In genomic region chr3:98259271-98259751, GRCm38 (mm10) we compare ENCODE assay signal across 10 mouse cellular contexts. TPM values are rescaled to one million over a fixed set of nuclear protein-coding genes. Genes with fewer than 3 reads are reported as not detected.
A peak's percentile ranks its signal among the peaks of the same experiment; 100 is the strongest.
DNase-seq lines count a peak whose midpoint lies in the region; ATAC-seq lines count a peak whose summit lies in the region.
"Had no signal": no experiment of that assay in that cellular context is flagged by ENCODE, and none has a peak within 500 bp of the region (broad histone marks: within the 10 kb centered on the region; RNA-seq: fewer than 3 reads in every experiment).

No protein-coding gene starts in this region.

- no peak overlapping the region for H3K4me3 ChIP-seq in hindbrain, embryonic 16.5 days (ENCODE audit: low read length)
- H3K4me3 ChIP-seq in hindbrain, embryonic 13.5 days: no peak overlapping the region

- no peaks in the 10 kb centered on the region for H3K27me3 ChIP-seq in hindbrain, embryonic 16.5 days (replicated peaks; ENCODE audit: control insufficient read depth, insufficient read depth, low read length)
- H3K27me3 ChIP-seq in hindbrain, embryonic 13.5 days: no peaks in the 10 kb centered on the region

- no peak overlapping the region for H3K4me2 ChIP-seq in hindbrain, embryonic 16.5 days (ENCODE audit: low read length)
- no peak overlapping the region for H3K4me2 ChIP-seq in hindbrain, embryonic 13.5 days

- no peaks in the 10 kb centered on the region for H3K4me1 ChIP-seq in hindbrain, embryonic 16.5 days (ENCODE audit: control insufficient read depth, insufficient read depth, low read depth, low read length)
- H3K4me1 ChIP-seq in hindbrain, embryonic 13.5 days (replicated peaks): no peaks in the 10 kb centered on the region

- H3K9me3 ChIP-seq in hindbrain, embryonic 16.5 days (ENCODE audit: control insufficient read depth, low read length): no peaks in the 10 kb centered on the region
- no peaks in the 10 kb centered on the region for H3K9me3 ChIP-seq in hindbrain, embryonic 13.5 days

- 84% methylated on average over 5 of the region's 5 CpGs for WGBS in hindbrain, embryonic 16.5 days
- WGBS in hindbrain, embryonic 13.5 days: 87% methylated on average over 5 of the region's 5 CpGs

- ATAC-seq in hindbrain, embryonic 16.5 days: peak; percentile 74; the same call in 1 of the 2 replicates
- no peak for ATAC-seq in hindbrain, embryonic 13.5 days (ENCODE audit: low FRiP score)

- H3K36me3 ChIP-seq in hindbrain, embryonic 16.5 days (ENCODE audit: control insufficient read depth, insufficient read depth, low read length): no peaks in the 10 kb centered on the region
- no peaks in the 10 kb centered on the region for H3K36me3 ChIP-seq in hindbrain, embryonic 13.5 days

- peak; percentile 57 to 64 for DNase-seq in cerebellum, postnatal 25 days
- DNase-seq in layer of hippocampus, adult 8-10 months (ENCODE audit: low spot score in 2 of 2): peak; percentile 10 to 56
- DNase-seq in right cerebral cortex, adult 2 months (ENCODE audit: low spot score in 2 of 2): peak; percentile 30 to 54
- DNase-seq in embryo, embryonic 9.5 days (ENCODE audit: extremely low spot score): no peak
- no peak for DNase-seq in spleen, postnatal 4 days (ENCODE audit: low spot score in 2 of 2)
- DNase-seq in thymus, adult 18-20 months: no peak

- H3K9ac ChIP-seq in hindbrain, embryonic 16.5 days (ENCODE audit: low read depth, low read length): no peak overlapping the region
- H3K9ac ChIP-seq in hindbrain, embryonic 13.5 days: no peak overlapping the region

- H3K27ac ChIP-seq in hindbrain, embryonic 16.5 days (ENCODE audit: low read depth, low read length): peak overlapping the region; percentile 23; the same call in 1 of the 2 replicates
- no peak overlapping the region for H3K27ac ChIP-seq in hindbrain, embryonic 13.5 days

RNA-seq across cellular contexts. Expression of gene Hmgcs2, which starts 20.9 kb away (rescaled TPM):
- 24.8 and 29.7 TPM in 2 replicates for polyA plus RNA-seq in hindbrain, embryonic 16.5 days (2015; fragmentation: Nextera tagmentation; extraction: Ambion mirVana)
- polyA plus RNA-seq in hindbrain, embryonic 13.5 days (2015; fragmentation: Nextera tagmentation; extraction: Ambion mirVana): 15.6 and 16.6 TPM in 2 replicates
- total RNA-seq in layer of hippocampus, adult 8-10 months (2022): 1 to 10 TPM; 4.3 to 6.5 (median 5.3) TPM

RNA-seq across cellular contexts. Expression of gene Reg4, which starts 37.4 kb away (rescaled TPM):
- not detected in 2 replicates for polyA plus RNA-seq in hindbrain, embryonic 16.5 days (2015; fragmentation: Nextera tagmentation; extraction: Ambion mirVana)
- polyA plus RNA-seq in hindbrain, embryonic 13.5 days (2015; fragmentation: Nextera tagmentation; extraction: Ambion mirVana): not detected in 2 replicates
- not detected for total RNA-seq in layer of hippocampus, adult 8-10 months (2022)
- polyA plus RNA-seq: embryonic facial prominence, embryonic 11.5 days; neural tube, embryonic 11.5 days had no signal

Comparison
In these comparisons a context has a peak if more than half of its experiments do, and no peak if none do; other contexts are left out.
1. DNase-seq: peak in cerebellum, postnatal 25 days (2 of 2), layer of hippocampus, adult 8-10 months (2 of 2) and right cerebral cortex, adult 2 months (2 of 2); none in embryo, embryonic 9.5 days (single experiment), spleen, postnatal 4 days (0 of 2) and thymus, adult 18-20 months (0 of 2).